Mouse (Mus musculus) bone marrow macrophage, adult 2 months (primary cell): ENCODE data around the gene Cyp26c1.

Experiments
- CTCF ChIP-seq: IDR thresholded peaks from 2 replicates; pipeline ENCODE4 v1.5.1; 2012; ENCODE audit warnings: low read depth, mild to moderate bottlenecking, low read length, moderate library complexity
- POLR2A ChIP-seq: IDR thresholded peaks from 2 replicates; pipeline ENCODE4 v1.6.1; 2012; ENCODE audit warnings: mild to moderate bottlenecking, low read depth, low read length, borderline replicate concordance

DNA sequence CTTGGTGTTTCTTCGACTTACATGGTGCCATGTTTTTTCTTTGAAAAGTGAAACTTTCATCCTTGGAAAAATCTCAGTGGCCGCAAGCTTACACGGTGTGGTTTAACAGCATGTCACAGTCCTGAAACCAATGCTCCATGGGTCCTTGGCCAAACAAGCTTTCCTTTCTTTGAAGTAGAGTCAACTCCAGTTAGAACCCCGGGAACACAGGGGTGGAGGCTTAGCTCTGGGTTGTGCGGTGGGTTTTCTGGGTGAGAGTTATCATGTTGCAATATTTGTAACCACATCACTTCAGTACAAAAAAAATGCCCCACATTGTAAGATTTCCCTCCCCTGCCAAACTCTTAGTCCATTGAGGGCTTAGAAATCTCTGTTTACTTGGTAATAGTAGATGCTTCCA, 20.3 kb downstream of the Cyp26c1 start:
- no peak for TF ChIP-seq CTCF
- TF ChIP-seq POLR2A = no peak
